Mouse (Mus musculus): ENCODE data around the gene Asxl1. TPM values are rescaled to one million over a fixed set of nuclear protein-coding genes. Genes with fewer than 3 reads are reported as not detected.
"Not testable (repeated sequence)": the region's sequence is repeated elsewhere in the genome, so short reads cannot be mapped to it uniquely, and the experiment has no call there.

The Asxl1 gene
- polyA plus RNA-seq, 1 experiment from 2014 or later = 15.4 TPM

DNA sequence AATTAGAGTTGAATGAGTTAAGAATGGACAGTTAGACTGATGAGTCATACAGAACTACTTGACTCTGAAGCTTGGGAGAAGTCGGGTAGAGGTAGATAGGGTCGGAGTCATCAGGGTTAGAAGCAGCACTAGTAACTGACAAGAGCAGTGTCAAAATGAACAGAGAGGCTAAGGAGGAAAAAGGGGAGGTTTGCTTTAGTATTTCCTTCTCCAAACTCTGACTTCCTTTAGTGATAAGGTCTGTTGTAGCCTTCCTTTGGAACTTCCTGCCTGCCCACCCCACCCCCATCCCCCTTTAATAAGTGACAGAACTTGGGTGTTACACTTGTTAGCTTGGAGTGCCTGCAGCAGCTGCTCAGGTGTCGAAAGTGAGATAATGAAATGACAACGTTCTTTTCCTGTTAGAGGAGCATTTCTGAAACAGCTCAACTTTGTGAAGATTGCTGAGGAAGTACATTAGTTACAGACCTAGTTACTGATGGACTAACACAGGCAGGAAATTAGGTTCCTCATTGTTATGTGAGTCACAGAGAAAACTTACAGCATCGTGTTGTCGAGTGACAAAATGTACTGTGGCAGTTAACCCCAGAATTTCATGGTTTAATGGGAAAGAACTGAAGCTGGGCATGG is 5.0 kb downstream of the Asxl1 start:
- Histone ChIP-seq H3K9ac (replicated peaks; ENCODE audit: low read depth, low read length) (no peak overlapping the region), H3K4me3 (ENCODE audit: low read depth, low read length) (no peak overlapping the region), H3K4me1 (ENCODE audit: control insufficient read depth, insufficient read depth, low read length) (peaks cover 20% of the 10 kb centered on the region), H3K27me3 (ENCODE audit: control insufficient read depth, insufficient read depth, low read length) (no peaks in the 10 kb centered on the region), H3K9me3 (ENCODE audit: control insufficient read depth, low read length) (no peaks in the 10 kb centered on the region), H3K4me2 (ENCODE audit: low read depth, low read length) (no peak overlapping the region), H3K27ac (ENCODE audit: low read depth, low read length) (no peak overlapping the region), H3K36me3 (ENCODE audit: control insufficient read depth, insufficient read depth, low read length) (peaks cover 12% of the 10 kb centered on the region; the same call in 1 of the 2 replicates)
- no peak for ATAC-seq (ENCODE audit: low read depth)
- WGBS = 50% methylated on average over 6 of the region's 6 CpGs

GRCm38 (mm10) chr2:153354648-153355047 is 9.0 kb downstream of the Asxl1 start:
- Histone ChIP-seq H3K4me1 (ENCODE audit: control insufficient read depth, insufficient read depth, low read length) (peaks cover 6% of the 10 kb centered on the region; the same call in 1 of the 2 replicates), H3K27ac (ENCODE audit: low read depth, low read length) (no peak overlapping the region), H3K36me3 (ENCODE audit: control insufficient read depth, insufficient read depth, low read length) (peaks cover 38% of the 10 kb centered on the region), H3K9me3 (ENCODE audit: control insufficient read depth, low read length) (no peaks in the 10 kb centered on the region), H3K9ac (replicated peaks; ENCODE audit: low read depth, low read length) (no peak overlapping the region), H3K4me3 (ENCODE audit: low read depth, low read length) (no peak overlapping the region), H3K27me3 (ENCODE audit: control insufficient read depth, insufficient read depth, low read length) (no peaks in the 10 kb centered on the region), H3K4me2 (ENCODE audit: low read depth, low read length) (no peak overlapping the region)
- WGBS = 95% methylated on average over 2 of the region's 2 CpGs
- no peak for ATAC-seq (ENCODE audit: low read depth)

DNA sequence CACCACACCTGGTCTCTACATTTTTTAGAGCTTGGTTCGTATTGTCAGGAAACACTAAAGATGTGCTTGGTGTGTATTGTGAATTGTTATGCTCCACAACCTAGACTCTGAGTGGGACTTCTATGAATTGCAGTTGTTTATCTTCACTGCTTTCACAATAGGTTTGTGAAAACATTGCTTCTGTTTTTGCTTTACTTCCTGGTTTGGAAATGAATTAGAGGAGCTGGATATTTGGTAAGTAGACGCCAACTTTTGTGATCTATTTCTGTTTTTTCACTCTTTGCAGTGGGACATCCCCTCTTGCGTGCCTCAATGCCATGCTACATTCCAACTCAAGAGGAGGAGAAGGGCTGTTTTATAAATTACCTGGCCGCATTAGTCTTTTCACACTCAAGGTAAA is 11.2 kb downstream of the Asxl1 start:
- Histone ChIP-seq H3K27me3 (ENCODE audit: control insufficient read depth, insufficient read depth, low read length) (no peaks in the 10 kb centered on the region), H3K36me3 (ENCODE audit: control insufficient read depth, insufficient read depth, low read length) (peaks cover 38% of the 10 kb centered on the region), H3K4me2 (ENCODE audit: low read depth, low read length) (no peak overlapping the region), H3K4me3 (ENCODE audit: low read depth, low read length) (no peak overlapping the region), H3K9me3 (ENCODE audit: control insufficient read depth, low read length) (no peaks in the 10 kb centered on the region), H3K4me1 (ENCODE audit: control insufficient read depth, insufficient read depth, low read length) (no peaks in the 10 kb centered on the region), H3K9ac (replicated peaks; ENCODE audit: low read depth, low read length) (no peak overlapping the region), H3K27ac (ENCODE audit: low read depth, low read length) (no peak overlapping the region)
- no peak for ATAC-seq (ENCODE audit: low read depth)
- 92% methylated on average over 4 of the region's 4 CpGs for WGBS

GRCm38 (mm10) chr2:153361101-153361710 is 15.6 kb downstream of the Asxl1 start:
- 86% methylated on average over 1 of the region's 1 CpGs for WGBS
- peaks cover 36% of the 10 kb centered on the region for H3K36me3 ChIP-seq (ENCODE audit: control insufficient read depth, insufficient read depth, low read length)
- no peaks in the 10 kb centered on the region for H3K4me1 ChIP-seq (ENCODE audit: control insufficient read depth, insufficient read depth, low read length)
- H3K9me3 ChIP-seq (ENCODE audit: control insufficient read depth, low read length) = no peaks in the 10 kb centered on the region
- H3K4me2 ChIP-seq (ENCODE audit: low read depth, low read length) = no peak overlapping the region
- H3K27me3 ChIP-seq (ENCODE audit: control insufficient read depth, insufficient read depth, low read length) = no peaks in the 10 kb centered on the region
- no peak overlapping the region for H3K9ac ChIP-seq (replicated peaks; ENCODE audit: low read depth, low read length)
- no peak for ATAC-seq (ENCODE audit: low read depth)
- H3K4me3 ChIP-seq (ENCODE audit: low read depth, low read length) = no peak overlapping the region
- no peak overlapping the region for H3K27ac ChIP-seq (ENCODE audit: low read depth, low read length)

GRCm38 (mm10) chr2:153364531-153364930 is 18.9 kb downstream of the Asxl1 start:
- H3K36me3 ChIP-seq (ENCODE audit: control insufficient read depth, insufficient read depth, low read length) = peaks cover 28% of the 10 kb centered on the region
- not testable (repeated sequence) for ATAC-seq (ENCODE audit: low read depth); H3K4me2 ChIP-seq (ENCODE audit: low read depth, low read length); H3K9me3 ChIP-seq (ENCODE audit: control insufficient read depth, low read length); H3K27ac ChIP-seq (ENCODE audit: low read depth, low read length); H3K9ac ChIP-seq (replicated peaks; ENCODE audit: low read depth, low read length); H3K4me3 ChIP-seq (ENCODE audit: low read depth, low read length); H3K4me1 ChIP-seq (ENCODE audit: control insufficient read depth, insufficient read depth, low read length); H3K27me3 ChIP-seq (ENCODE audit: control insufficient read depth, insufficient read depth, low read length)
- WGBS = 95% methylated on average over 14 of the region's 14 CpGs

DNA sequence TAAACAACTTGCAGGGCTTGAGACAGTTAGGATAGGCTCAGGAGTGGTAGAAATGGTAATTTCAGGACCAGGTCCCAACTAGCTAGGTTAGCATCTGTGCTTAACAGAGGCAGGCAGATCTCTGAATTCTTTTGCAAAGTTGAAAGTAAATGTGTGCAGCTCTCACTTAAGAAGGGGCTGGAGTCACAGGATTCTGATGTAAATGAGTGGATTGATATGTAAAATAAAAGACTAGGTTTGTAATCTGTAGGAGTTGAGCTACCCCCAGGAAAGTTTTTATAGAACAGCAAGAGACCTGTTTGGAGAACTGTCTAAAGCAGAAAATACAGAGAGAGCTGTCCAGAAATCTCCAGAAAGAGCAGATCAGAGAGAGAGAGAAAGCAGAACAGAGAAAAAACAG is 25.2 kb downstream of the Asxl1 start:
- no peak overlapping the region for H3K9ac ChIP-seq (replicated peaks; ENCODE audit: low read depth, low read length)
- no peaks in the 10 kb centered on the region for H3K4me1 ChIP-seq (ENCODE audit: control insufficient read depth, insufficient read depth, low read length)
- peaks cover 18% of the 10 kb centered on the region for H3K36me3 ChIP-seq (ENCODE audit: control insufficient read depth, insufficient read depth, low read length)
- H3K9me3 ChIP-seq (ENCODE audit: control insufficient read depth, low read length) = no peaks in the 10 kb centered on the region
- no peak for ATAC-seq (ENCODE audit: low read depth)
- H3K27me3 ChIP-seq (ENCODE audit: control insufficient read depth, insufficient read depth, low read length) = no peaks in the 10 kb centered on the region
- no peak overlapping the region for H3K4me3 ChIP-seq (ENCODE audit: low read depth, low read length)
- no peak overlapping the region for H3K4me2 ChIP-seq (ENCODE audit: low read depth, low read length)
- H3K27ac ChIP-seq (ENCODE audit: low read depth, low read length) = no peak overlapping the region

DNA sequence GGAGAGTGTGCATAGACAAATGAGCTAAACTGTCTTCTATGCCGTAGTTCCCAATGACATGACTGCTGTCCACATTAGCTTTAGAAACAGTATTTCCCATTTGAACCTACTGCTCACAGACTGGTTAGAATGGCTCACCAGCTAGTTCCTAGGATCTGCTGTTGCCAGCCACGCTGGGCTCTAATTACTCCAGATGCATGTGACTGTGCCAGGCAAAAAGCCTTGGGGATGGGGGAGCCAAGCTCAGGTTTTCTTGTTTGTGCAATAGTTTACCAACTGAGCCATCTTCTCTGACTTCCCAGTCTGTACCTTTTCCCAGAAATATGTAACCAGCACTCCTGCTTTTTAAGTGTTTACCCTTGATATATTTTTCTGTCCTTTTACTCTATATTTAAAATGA is 29.8 kb downstream of the Asxl1 start:
- no peak overlapping the region for H3K4me3 ChIP-seq (ENCODE audit: low read depth, low read length)
- WGBS = 77% methylated on average over 2 of the region's 2 CpGs
- H3K4me1 ChIP-seq (ENCODE audit: control insufficient read depth, insufficient read depth, low read length) = no peaks in the 10 kb centered on the region
- no peak for ATAC-seq (ENCODE audit: low read depth)
- no peak overlapping the region for H3K27ac ChIP-seq (ENCODE audit: low read depth, low read length)
- H3K27me3 ChIP-seq (ENCODE audit: control insufficient read depth, insufficient read depth, low read length) = no peaks in the 10 kb centered on the region
- H3K36me3 ChIP-seq (ENCODE audit: control insufficient read depth, insufficient read depth, low read length) = no peaks in the 10 kb centered on the region
- H3K9ac ChIP-seq (replicated peaks; ENCODE audit: low read depth, low read length) = no peak overlapping the region
- no peaks in the 10 kb centered on the region for H3K9me3 ChIP-seq (ENCODE audit: control insufficient read depth, low read length)
- H3K4me2 ChIP-seq (ENCODE audit: low read depth, low read length) = no peak overlapping the region

DNA sequence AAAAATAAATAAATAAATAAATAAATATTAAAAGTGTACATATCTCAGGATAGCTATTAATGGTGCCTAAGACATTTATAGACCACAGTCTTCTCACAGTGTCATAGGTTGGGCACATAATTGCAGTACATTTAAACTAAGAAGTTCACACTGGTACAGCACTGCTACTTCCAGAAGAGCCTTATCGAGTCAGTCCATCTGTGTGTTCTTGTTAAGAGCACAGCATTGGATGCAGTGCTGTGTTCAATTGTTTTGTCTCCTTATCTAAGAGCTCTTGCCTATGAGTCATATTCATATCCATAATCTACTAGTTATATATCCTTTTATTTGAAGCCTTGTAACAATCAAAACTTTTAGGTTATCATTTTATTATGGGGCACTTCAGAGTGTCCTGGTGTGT is 34.9 kb downstream of the Asxl1 start:
- Histone ChIP-seq H3K36me3 (ENCODE audit: control insufficient read depth, insufficient read depth, low read length) (no peaks in the 10 kb centered on the region), H3K4me1 (ENCODE audit: control insufficient read depth, insufficient read depth, low read length) (no peaks in the 10 kb centered on the region), H3K9ac (replicated peaks; ENCODE audit: low read depth, low read length) (no peak overlapping the region), H3K27me3 (ENCODE audit: control insufficient read depth, insufficient read depth, low read length) (no peaks in the 10 kb centered on the region), H3K4me3 (ENCODE audit: low read depth, low read length) (no peak overlapping the region), H3K4me2 (ENCODE audit: low read depth, low read length) (no peak overlapping the region), H3K27ac (ENCODE audit: low read depth, low read length) (no peak overlapping the region), H3K9me3 (ENCODE audit: control insufficient read depth, low read length) (no peaks in the 10 kb centered on the region)
- no peak for ATAC-seq (ENCODE audit: low read depth)
- WGBS = 97% methylated on average over 1 of the region's 1 CpGs

- Histone ChIP-seq H3K27ac (ENCODE audit: low read depth, low read length) (no peak overlapping the region), H3K4me1 (ENCODE audit: control insufficient read depth, insufficient read depth, low read length) (no peaks in the 10 kb centered on the region), H3K4me3 (ENCODE audit: low read depth, low read length) (no peak overlapping the region), H3K27me3 (ENCODE audit: control insufficient read depth, insufficient read depth, low read length) (no peaks in the 10 kb centered on the region), H3K9ac (replicated peaks; ENCODE audit: low read depth, low read length) (no peak overlapping the region), H3K36me3 (ENCODE audit: control insufficient read depth, insufficient read depth, low read length) (peaks cover 24% of the 10 kb centered on the region), H3K4me2 (ENCODE audit: low read depth, low read length) (no peak overlapping the region), H3K9me3 (ENCODE audit: control insufficient read depth, low read length) (no peaks in the 10 kb centered on the region)
- 94% methylated on average over 2 of the region's 2 CpGs for WGBS
- no peak for ATAC-seq (ENCODE audit: low read depth)
Observed at GRCm38 (mm10) chr2:153389831-153390230, 44.2 kb downstream of the Asxl1 start.
